Mouse (Mus musculus) left cerebral cortex, postnatal 14 days (tissue): Measurements from ENCODE around the gene Nfu1. TPM values are rescaled to one million over a fixed set of nuclear protein-coding genes. Genes with fewer than 3 reads are reported as not detected.
A peak's percentile ranks its signal among the peaks of the same experiment; 100 is the strongest.

Source experiments
- DNase-seq, 2 experiments: peaks; one replicate each; pipeline ENCODE4 v3.0.0; 2021 to 2022; ENCODE audit warnings: low spot score in 2 of 2, mixed read lengths in 1 of 2
- intact Hi-C: fragments of 180-260 bp; cut with DNase I; formaldehyde crosslinking; loops from one replicate; pipeline ENCODE4 v1.15.1; 2025
- long read RNA-seq, 2 experiments: library from polyadenylated mRNA; stranded (forward); transcript quantifications; one replicate each; pipeline ENCODE4 v2.0.0; 2021
- total RNA-seq, 2 experiments: library from RNA; stranded (reverse); gene quantifications; 2 replicates each; pipeline ENCODE4 v1.2.3; 2021

The Nfu1 gene
- 10 to 100 TPM; 58.5 to 61.5 TPM for total RNA-seq
- long read RNA-seq, experiment 1, transcript Nfu1-201 (8 exons, 948 nt), result minor isoform, 6 of 72 reads
- long read RNA-seq, experiment 1, transcript Nfu1-202 (8 exons, 950 nt), result major isoform, 50 of 72 reads
- long read RNA-seq, experiment 1, partial matches to known transcripts, result 1 of 72 reads
- long read RNA-seq, experiment 1, other reads (novel, unspliced or antisense), result 12 of 72 reads
- long read RNA-seq, experiment 2, transcript Nfu1-202 (8 exons, 950 nt), result major isoform, 39 of 50 reads
- long read RNA-seq, experiment 2, partial matches to known transcripts, result 1 of 50 reads
- long read RNA-seq, experiment 2, other reads (novel, unspliced or antisense), result 7 of 50 reads

GRCm38 (mm10) chr6:87008887-87009286 is at the start of gene Nfu1:
Gene Nfu1, plus strand, starts transcription at chr6:87009236.
- intact Hi-C loops, result loop anchor here (10.0 kb wide), 1 partner anchor 274 kb away; the partner anchor contains the start of gene Gmcl1
- no peak for DNase-seq

GRCm38 (mm10) chr6:86963987-86964685 is 44.9 kb upstream of the Nfu1 start:
- DNase-seq, result no peak
- intact Hi-C loops, result no loop called here

GRCm38 (mm10) chr6:86967166-86967565 is 41.9 kb upstream of the Nfu1 start:
- intact Hi-C loops, result no loop called here
- DNase-seq, result no peak

- intact Hi-C loops, result no loop called here
- DNase-seq, result no peak
Measured at GRCm38 (mm10) chr6:86973956-86974355, 35.1 kb upstream of the Nfu1 start.

- intact Hi-C loops, result no loop called here
- no peak for DNase-seq
Measured at GRCm38 (mm10) chr6:86978156-86978908, 30.7 kb upstream of the Nfu1 start.

GRCm38 (mm10) chr6:86978909-86979265 is 30.1 kb upstream of the Nfu1 start:
- intact Hi-C loops, result no loop called here
- no peak for DNase-seq

- DNase-seq, result no peak
- intact Hi-C loops, result no loop called here
Measured at GRCm38 (mm10) chr6:86981206-86981605, 27.8 kb upstream of the Nfu1 start.

GRCm38 (mm10) chr6:86985314-86986106 is 23.5 kb upstream of the Nfu1 start:
- intact Hi-C loops, result no loop called here
- no peak for DNase-seq

- no peak for DNase-seq
- intact Hi-C loops, result no loop called here
Measured at GRCm38 (mm10) chr6:86989576-86989975, 19.5 kb upstream of the Nfu1 start.

GRCm38 (mm10) chr6:86991041-86991440 is 18.0 kb upstream of the Nfu1 start:
- no peak for DNase-seq
- intact Hi-C loops, result no loop called here

GRCm38 (mm10) chr6:86992349-86992748 is 16.7 kb upstream of the Nfu1 start:
- no peak for DNase-seq
- intact Hi-C loops, result no loop called here

- intact Hi-C loops, result no loop called here
- no peak for DNase-seq
Measured at GRCm38 (mm10) chr6:86994254-86994653, 14.8 kb upstream of the Nfu1 start.

- intact Hi-C loops, result no loop called here
- peak; percentile 31 to 82 for DNase-seq
Measured at GRCm38 (mm10) chr6:86996629-86997307, 12.3 kb upstream of the Nfu1 start.

GRCm38 (mm10) chr6:86997360-86997759 is 11.7 kb upstream of the Nfu1 start:
- DNase-seq, result peak in 1 of 2 experiments; percentile 35
- intact Hi-C loops, result no loop called here

GRCm38 (mm10) chr6:87001995-87002394 is 7.0 kb upstream of the Nfu1 start:
- intact Hi-C loops, result loop anchor here (1.0 to 10.0 kb wide), 2 partner anchors 189 to 267 kb away; partner anchors contain the start of gene Gmcl1

GRCm38 (mm10) chr6:87002521-87003055 is 6.4 kb upstream of the Nfu1 start:
- intact Hi-C loops, result loop anchor here (1.0 to 10.0 kb wide), 2 partner anchors 189 to 268 kb away; partner anchors contain the start of gene Gmcl1
- DNase-seq, result peak; percentile 89

More at GRCm38 (mm10) chr6:87001995-87002394, 7.0 kb upstream of the Nfu1 start:
- no peak for DNase-seq

- DNase-seq, result no peak
- intact Hi-C loops, result loop anchor here (10.0 kb wide), 1 partner anchor 269 kb away; the partner anchor contains the start of gene Gmcl1
Measured at GRCm38 (mm10) chr6:87004099-87004498, 4.9 kb upstream of the Nfu1 start.

- intact Hi-C loops, result loop anchor here (10.0 kb wide), 1 partner anchor 271 kb away; the partner anchor contains the start of gene Gmcl1
Measured at GRCm38 (mm10) chr6:87005577-87005976, 3.5 kb upstream of the Nfu1 start.

More at GRCm38 (mm10) chr6:87005577-87005976, 3.5 kb upstream of the Nfu1 start:
- no peak for DNase-seq
